Mouse (Mus musculus): Measurements from ENCODE around the gene Cyp8b1. TPM values are rescaled to one million over a fixed set of nuclear protein-coding genes. Genes with fewer than 3 reads are reported as not detected.

The Cyp8b1 gene
- polyA plus RNA-seq, 1 experiment from 2014 or later = 0.35 TPM

Other genes starting within 250 kb of the Cyp8b1 start
- 10.2 and 12.2 TPM in 2 replicates for gene Sec22c, start 210.8 kb downstream of the Cyp8b1 start, polyA plus RNA-seq (2015; fragmentation: Nextera tagmentation; extraction: Ambion mirVana)
- gene Ss18l2, start 206.0 kb downstream of the Cyp8b1 start, polyA plus RNA-seq (2015; fragmentation: Nextera tagmentation; extraction: Ambion mirVana) = 123 and 127 TPM in 2 replicates
- 60.2 and 62.0 TPM in 2 replicates for gene Nktr, start 197.1 kb downstream of the Cyp8b1 start, polyA plus RNA-seq (2015; fragmentation: Nextera tagmentation; extraction: Ambion mirVana)
- 18.9 and 20.8 TPM in 2 replicates for gene Zfp651, start 157.0 kb downstream of the Cyp8b1 start, polyA plus RNA-seq (2015; fragmentation: Nextera tagmentation; extraction: Ambion mirVana)
- 0.59 and 0.70 TPM in 2 replicates for gene Klhl40, start 138.7 kb downstream of the Cyp8b1 start, polyA plus RNA-seq (2015; fragmentation: Nextera tagmentation; extraction: Ambion mirVana)
- 1.2 and 1.9 TPM in 2 replicates for gene Hhatl, start 123.8 kb downstream of the Cyp8b1 start, polyA plus RNA-seq (2015; fragmentation: Nextera tagmentation; extraction: Ambion mirVana)
- 0.46 and 0.77 TPM in 2 replicates for gene Ccdc13, start 76.8 kb downstream of the Cyp8b1 start, polyA plus RNA-seq (2015; fragmentation: Nextera tagmentation; extraction: Ambion mirVana)
- 241 and 244 TPM in 2 replicates for gene Higd1a, start 57.9 kb downstream of the Cyp8b1 start, polyA plus RNA-seq (2015; fragmentation: Nextera tagmentation; extraction: Ambion mirVana)
- 0.45 and 0.48 TPM in 2 replicates for gene Ackr2, start 17.9 kb downstream of the Cyp8b1 start, polyA plus RNA-seq (2015; fragmentation: Nextera tagmentation; extraction: Ambion mirVana)
- 6.4 and 9.0 TPM in 2 replicates for gene Fam198a, start 34.7 kb upstream of the Cyp8b1 start, polyA plus RNA-seq (2015; fragmentation: Nextera tagmentation; extraction: Ambion mirVana)
- 16.5 TPM in 2 replicates for gene Pomgnt2, start 80.8 kb upstream of the Cyp8b1 start, polyA plus RNA-seq (2015; fragmentation: Nextera tagmentation; extraction: Ambion mirVana)
- 54.2 and 56.1 TPM in 2 replicates for gene Snrk, start 201.0 kb upstream of the Cyp8b1 start, polyA plus RNA-seq (2015; fragmentation: Nextera tagmentation; extraction: Ambion mirVana)

Measured in stomach, embryonic 15.5 days (tissue).